Comparison of ENCODE assay signal across 28 mouse cellular contexts in genomic region chr15:78470495-78471276, GRCm38 (mm10). TPM values are rescaled to one million over a fixed set of nuclear protein-coding genes. Genes with fewer than 3 reads are reported as not detected.
A peak's percentile ranks its signal among the peaks of the same experiment; 100 is the strongest.
DNase-seq lines count a peak whose midpoint lies in the region; ATAC-seq and TF ChIP-seq lines count a peak whose summit lies in the region.
"Had no signal": no experiment of that assay in that cellular context is flagged by ENCODE, and none has a peak within 500 bp of the region (broad histone marks: within the 10 kb centered on the region; RNA-seq: fewer than 3 reads in every experiment).

No protein-coding gene starts in this region.

- peak; percentile 33 to 42 for DNase-seq in heart, adult 18-20 months
- DNase-seq in liver, result peak; percentile 54
- DNase-seq in liver, embryonic 11.5 days (ENCODE audit: low spot score), result no peak
- peak; percentile 81 for DNase-seq in liver, postnatal 0 days
- DNase-seq in gastrocnemius, postnatal 10 days, result no peak
- DNase-seq: cerebellum, adult 2 months; cerebellum, postnatal 14 days; gastrocnemius, postnatal 25 days; kidney, adult 2 months; kidney, postnatal 4 days; right cerebral cortex, adult 18-20 months; spleen, adult 18-20 months; thymus, postnatal 25 days had no signal

- H3K36me3 ChIP-seq in heart, embryonic 12.5 days, result no peaks in the 10 kb centered on the region
- H3K36me3 ChIP-seq in liver, embryonic 11.5 days (ENCODE audit: control insufficient read depth, insufficient read depth, low read length), result no peaks in the 10 kb centered on the region
- no peaks in the 10 kb centered on the region for H3K36me3 ChIP-seq in liver, embryonic 12.5 days
- no peaks in the 10 kb centered on the region for H3K36me3 ChIP-seq in liver, postnatal 0 days (replicated peaks; ENCODE audit: insufficient read depth, low read length)
- H3K36me3 ChIP-seq: forebrain, embryonic 12.5 days; intestine, embryonic 15.5 days; lung, embryonic 15.5 days; neural tube, embryonic 12.5 days had no signal

- H3K4me2 ChIP-seq in heart, embryonic 12.5 days, result no peak overlapping the region
- H3K4me2 ChIP-seq in liver, embryonic 11.5 days, result no peak overlapping the region
- H3K4me2 ChIP-seq in liver, embryonic 12.5 days, result no peak overlapping the region
- no peak overlapping the region for H3K4me2 ChIP-seq in liver, postnatal 0 days (ENCODE audit: low read depth, low read length)
- H3K4me2 ChIP-seq: forebrain, embryonic 12.5 days; intestine, embryonic 15.5 days; lung, embryonic 15.5 days; midbrain, embryonic 11.5 days; neural tube, embryonic 12.5 days had no signal

- peaks cover 29% of the 10 kb centered on the region for H3K4me1 ChIP-seq in heart, embryonic 12.5 days (replicated peaks)
- H3K4me1 ChIP-seq in liver, embryonic 11.5 days (replicated peaks; ENCODE audit: control insufficient read depth, insufficient read depth, low read length), result peaks cover 4% of the 10 kb centered on the region
- peaks cover 13% of the 10 kb centered on the region; the same call in 1 of the 2 replicates for H3K4me1 ChIP-seq in liver, embryonic 12.5 days
- H3K4me1 ChIP-seq in liver, postnatal 0 days (ENCODE audit: insufficient read depth), result peaks cover 11% of the 10 kb centered on the region
- H3K4me1 ChIP-seq: forebrain, embryonic 12.5 days; lung, embryonic 15.5 days; neural tube, embryonic 12.5 days had no signal

- H3K4me3 ChIP-seq in heart, embryonic 12.5 days, result no peak overlapping the region
- H3K4me3 ChIP-seq in liver, embryonic 11.5 days (ENCODE audit: low read depth, low read length), result no peak overlapping the region
- no peak overlapping the region for H3K4me3 ChIP-seq in liver, embryonic 12.5 days
- no peak overlapping the region for H3K4me3 ChIP-seq in liver, postnatal 0 days (ENCODE audit: low read depth, low read length)
- H3K4me3 ChIP-seq: forebrain, embryonic 12.5 days; intestine, embryonic 15.5 days; lung, embryonic 15.5 days; myocyte; neural tube, embryonic 12.5 days had no signal

- TF ChIP-seq EP300 in liver, postnatal 0 days (IDR thresholded peaks at IDR 0.05; ENCODE audit: low read depth), result peak; percentile 76; the same call in 1 of the 2 replicates

- no peak overlapping the region for H3K9ac ChIP-seq in heart, embryonic 12.5 days
- H3K9ac ChIP-seq in liver, embryonic 11.5 days (ENCODE audit: low read depth, low read length), result no peak overlapping the region
- H3K9ac ChIP-seq in liver, embryonic 12.5 days, result no peak overlapping the region
- no peak overlapping the region for H3K9ac ChIP-seq in liver, postnatal 0 days (replicated peaks)
- H3K9ac ChIP-seq: forebrain, embryonic 12.5 days; intestine, embryonic 15.5 days; lung, embryonic 15.5 days; neural tube, embryonic 12.5 days had no signal

- H3K27me3 ChIP-seq in heart, embryonic 12.5 days (replicated peaks), result peaks cover 5% of the 10 kb centered on the region; the same call in 1 of the 2 replicates
- H3K27me3 ChIP-seq in liver, embryonic 11.5 days (replicated peaks; ENCODE audit: control insufficient read depth, insufficient read depth, low read length), result 0 out of 2 replicates have a peak, but pooled peaks cover 3% of the 10 kb centered on the region
- peaks cover 19% of the 10 kb centered on the region; the same call in 1 of the 2 replicates for H3K27me3 ChIP-seq in liver, embryonic 12.5 days (replicated peaks)
- H3K27me3 ChIP-seq in liver, postnatal 0 days (ENCODE audit: insufficient read depth, low read length), result no peaks in the 10 kb centered on the region
- H3K27me3 ChIP-seq: intestine, embryonic 15.5 days; lung, embryonic 15.5 days; neural tube, embryonic 12.5 days had no signal

- ATAC-seq in heart, embryonic 12.5 days (ENCODE audit: insufficient number of reproducible peaks, low FRiP score), result no peak
- ATAC-seq in liver, embryonic 11.5 days (replicated peaks; ENCODE audit: low FRiP score), result no peak
- ATAC-seq in liver, embryonic 12.5 days, result peak; percentile 51
- ATAC-seq in liver, postnatal 0 days, result peak; percentile 73
- ATAC-seq: CD4-positive, CD25-positive, alpha-beta regulatory T cell, adult 4 months; hindbrain, postnatal 0 days; intestine, embryonic 15.5 days had no signal

- H3K27ac ChIP-seq in heart, embryonic 12.5 days (ENCODE audit: poor library complexity, severe bottlenecking), result no peak overlapping the region
- no peak overlapping the region for H3K27ac ChIP-seq in liver, embryonic 11.5 days (ENCODE audit: low read depth, low read length)
- H3K27ac ChIP-seq in liver, embryonic 12.5 days, result peak overlapping the region; percentile 32
- peak overlapping the region; percentile 82 for H3K27ac ChIP-seq in liver, postnatal 0 days (ENCODE audit: low read depth)
- H3K27ac ChIP-seq: forebrain, embryonic 12.5 days; hindbrain, postnatal 0 days; intestine, embryonic 15.5 days; kidney, postnatal 0 days; lung, embryonic 15.5 days; neural tube, embryonic 12.5 days had no signal

- no peaks in the 10 kb centered on the region for H3K9me3 ChIP-seq in heart, embryonic 12.5 days (replicated peaks)
- H3K9me3 ChIP-seq in liver, embryonic 11.5 days (ENCODE audit: control insufficient read depth, low read length), result no peaks in the 10 kb centered on the region
- no peaks in the 10 kb centered on the region for H3K9me3 ChIP-seq in liver, embryonic 12.5 days (replicated peaks)
- H3K9me3 ChIP-seq in liver, postnatal 0 days (ENCODE audit: low read length), result no peaks in the 10 kb centered on the region
- H3K9me3 ChIP-seq: forebrain, embryonic 12.5 days; intestine, embryonic 15.5 days; lung, embryonic 15.5 days; neural tube, embryonic 12.5 days had no signal

- 66% methylated on average over 4 of the region's 4 CpGs for WGBS in heart, embryonic 12.5 days
- 65% methylated on average over 4 of the region's 4 CpGs for WGBS in liver, embryonic 11.5 days
- 60% methylated on average over 4 of the region's 4 CpGs for WGBS in liver, embryonic 12.5 days (ENCODE audit: insufficient replicate concordance)
- 50% methylated on average over 4 of the region's 4 CpGs for WGBS in liver, postnatal 0 days (ENCODE audit: insufficient replicate concordance)

- TF ChIP-seq CTCF in liver, postnatal 0 days (IDR thresholded peaks at IDR 0.05; ENCODE audit: low read depth), result no peak

RNA-seq across cellular contexts. Expression of gene Tmprss6, which starts 2.3 kb away (rescaled TPM):
- not detected for total RNA-seq in heart, adult 18-20 months (2021)
- 0.19 and 0.30 TPM in 2 replicates for polyA plus RNA-seq in heart, embryonic 12.5 days (2016; fragmentation: Nextera tagmentation; extraction: Ambion mirVana)
- 7.0 and 7.9 TPM in 2 replicates for polyA plus RNA-seq in liver, embryonic 11.5 days (2014; fragmentation: Nextera tagmentation; extraction: Ambion mirVana)
- polyA plus RNA-seq in liver, embryonic 12.5 days (2016; fragmentation: Nextera tagmentation; extraction: Ambion mirVana), result 5.9 and 6.7 TPM in 2 replicates
- 73.4 and 80.3 TPM in 2 replicates for polyA plus RNA-seq in liver, postnatal 0 days (2015; fragmentation: Nextera tagmentation; extraction: Ambion mirVana)
- under 1 TPM in 1 of 2 experiments, not detected in 1; 0.38 TPM for total RNA-seq in gastrocnemius, postnatal 10 days (2021)
- total RNA-seq: gastrocnemius, postnatal 25 days; heart, adult 8-10 months; megakaryocyte progenitor cell, adult 5-6 weeks; midbrain, postnatal 0 days had no signal
- polyA plus RNA-seq: CD4-positive, CD25-positive, alpha-beta regulatory T cell, adult 4 months had no signal

RNA-seq across cellular contexts. Expression of gene Il2rb, which starts 24.4 kb away (rescaled TPM):
- 1 to 10 TPM in 1 of 2 experiments, under 1 TPM in 1; 0.55 to 2.4 TPM for total RNA-seq in heart, adult 18-20 months (2021)
- 0.09 TPM in 1 of 2 replicates, not detected in the other for polyA plus RNA-seq in heart, embryonic 12.5 days (2016; fragmentation: Nextera tagmentation; extraction: Ambion mirVana)
- 0.07 and 0.31 TPM in 2 replicates for polyA plus RNA-seq in liver, embryonic 11.5 days (2014; fragmentation: Nextera tagmentation; extraction: Ambion mirVana)
- polyA plus RNA-seq in liver, embryonic 12.5 days (2016; fragmentation: Nextera tagmentation; extraction: Ambion mirVana), result 0.11 and 0.15 TPM in 2 replicates
- polyA plus RNA-seq in liver, postnatal 0 days (2015; fragmentation: Nextera tagmentation; extraction: Ambion mirVana), result 2.0 and 2.1 TPM in 2 replicates
- under 1 TPM in 1 of 2 experiments, not detected in 1; 0.18 TPM for total RNA-seq in gastrocnemius, postnatal 10 days (2021)
- total RNA-seq: gastrocnemius, postnatal 25 days had no signal
- polyA plus RNA-seq: forebrain, embryonic 12.5 days; hindbrain, embryonic 11.5 days; midbrain, embryonic 11.5 days; neural tube, embryonic 12.5 days had no signal

RNA-seq across cellular contexts. Expression of gene Kctd17, which starts 42.3 kb away (rescaled TPM):
- 10 to 100 TPM; 22.5 to 23.7 TPM for total RNA-seq in heart, adult 18-20 months (2021)
- polyA plus RNA-seq in heart, embryonic 12.5 days (2016; fragmentation: Nextera tagmentation; extraction: Ambion mirVana), result 19.9 and 21.6 TPM in 2 replicates
- 17.1 and 19.2 TPM in 2 replicates for polyA plus RNA-seq in liver, embryonic 11.5 days (2014; fragmentation: Nextera tagmentation; extraction: Ambion mirVana)
- polyA plus RNA-seq in liver, embryonic 12.5 days (2016; fragmentation: Nextera tagmentation; extraction: Ambion mirVana), result 7.6 and 8.8 TPM in 2 replicates
- polyA plus RNA-seq in liver, postnatal 0 days (2015; fragmentation: Nextera tagmentation; extraction: Ambion mirVana), result 6.0 and 6.1 TPM in 2 replicates
- 10 to 100 TPM; 48.7 to 62.2 TPM for total RNA-seq in gastrocnemius, postnatal 10 days (2021)

Comparison
In these comparisons a context has a peak if more than half of its experiments do, and no peak if none do; other contexts are left out.
1. DNase-seq: peak in heart, adult 18-20 months (2 of 2), liver (single experiment) and liver, postnatal 0 days (single experiment); none in liver, embryonic 11.5 days (single experiment) and gastrocnemius, postnatal 10 days (single experiment).
2. ATAC-seq: peak in liver, embryonic 12.5 days (single experiment) and liver, postnatal 0 days (single experiment); none in heart, embryonic 12.5 days (single experiment) and liver, embryonic 11.5 days (single experiment).
3. H3K27ac ChIP-seq: peak in liver, embryonic 12.5 days (single experiment) and liver, postnatal 0 days (single experiment); none in heart, embryonic 12.5 days (single experiment) and liver, embryonic 11.5 days (single experiment).